Mouse (Mus musculus): ENCODE measurements at regions not wholly inside any gene's neighbourhood (a gene's known extent, or its start where the extent isn't known, plus 50 kb on each side); places are given as distances from the start of the nearest gene placed in this dataset.

DNA sequence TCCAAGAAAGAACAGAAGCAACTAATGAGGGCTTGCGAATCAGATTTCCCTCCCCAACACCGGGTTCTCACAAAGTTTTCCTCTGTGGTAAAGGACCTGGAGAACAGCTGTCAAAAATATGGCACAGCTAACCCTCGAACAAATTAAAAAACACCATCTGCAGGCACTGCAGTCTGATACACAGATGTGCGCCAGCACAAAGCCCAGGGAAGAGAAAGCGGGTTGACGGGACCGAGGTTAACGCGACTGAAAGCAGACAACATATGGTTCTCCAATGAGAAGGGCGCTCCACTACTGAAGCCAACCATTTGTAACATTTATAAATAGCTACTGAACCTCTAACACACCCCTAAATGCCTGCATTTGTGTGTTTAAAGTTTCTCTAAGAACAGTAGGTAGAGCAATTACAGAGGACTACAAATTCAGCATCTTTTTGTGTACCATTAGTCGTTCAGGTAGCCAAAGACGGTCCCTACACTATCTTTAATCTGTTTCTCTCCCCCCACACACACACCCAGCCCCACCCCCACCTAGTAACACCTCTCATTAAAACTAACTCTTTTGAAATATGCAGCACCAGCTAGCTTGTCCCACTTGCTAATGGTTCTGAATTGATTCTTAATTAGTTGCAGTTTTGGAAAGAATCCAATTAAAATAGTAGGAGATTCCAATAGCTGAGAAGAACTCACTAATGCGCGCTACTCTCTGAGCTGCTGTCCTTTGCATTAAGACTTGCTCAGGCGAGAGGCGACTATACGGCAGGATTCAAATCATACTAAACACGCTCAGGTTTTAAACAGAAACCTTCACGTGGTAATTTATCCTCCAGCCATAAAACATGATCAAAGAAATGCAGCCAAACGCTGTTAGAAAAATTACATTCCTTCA is 236.0 kb upstream of the Hnrnpa3 start:
- no peak for DNase-seq

DNA sequence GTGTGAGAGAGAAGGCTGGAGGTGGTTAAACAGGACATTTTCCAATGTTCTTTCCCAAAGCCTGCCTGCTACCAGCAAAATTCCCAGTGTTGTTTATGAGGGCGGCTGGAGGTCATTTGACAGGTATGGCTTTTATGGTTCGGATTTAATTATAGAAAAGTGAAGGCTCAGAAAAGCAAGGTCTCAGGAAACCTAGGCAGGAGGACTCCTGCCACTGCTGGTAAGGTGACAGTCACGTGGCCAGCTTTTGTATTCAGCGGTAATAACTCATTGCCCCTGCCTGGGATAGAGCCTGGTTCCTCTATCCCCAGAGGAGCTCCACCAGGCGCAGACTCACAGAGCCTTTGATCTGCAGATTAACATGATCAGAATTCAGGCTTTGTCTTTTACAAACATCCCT is 235.2 kb upstream of the Hnrnpa3 start:
- DNase-seq = no peak

DNA sequence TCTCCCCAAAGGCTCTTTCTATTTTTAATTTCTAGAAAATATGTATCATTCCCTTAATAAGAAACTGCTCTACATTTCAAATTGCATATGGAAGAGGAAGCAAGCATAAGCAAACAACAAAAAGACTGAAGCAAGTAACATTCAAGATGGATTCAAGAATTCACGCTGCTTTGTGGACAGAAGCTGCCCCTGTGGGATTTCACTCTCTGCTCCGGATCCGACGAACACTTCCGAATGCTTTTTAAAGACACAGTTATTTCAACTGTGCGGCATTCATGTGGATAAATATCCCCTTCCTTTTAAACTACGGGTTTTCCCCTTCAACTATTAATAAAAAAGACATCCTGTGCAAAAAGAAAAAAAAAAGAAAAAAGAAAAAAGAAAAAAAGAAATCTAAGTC is 234.7 kb upstream of the Hnrnpa3 start:
- DNase-seq = no peak

DNA sequence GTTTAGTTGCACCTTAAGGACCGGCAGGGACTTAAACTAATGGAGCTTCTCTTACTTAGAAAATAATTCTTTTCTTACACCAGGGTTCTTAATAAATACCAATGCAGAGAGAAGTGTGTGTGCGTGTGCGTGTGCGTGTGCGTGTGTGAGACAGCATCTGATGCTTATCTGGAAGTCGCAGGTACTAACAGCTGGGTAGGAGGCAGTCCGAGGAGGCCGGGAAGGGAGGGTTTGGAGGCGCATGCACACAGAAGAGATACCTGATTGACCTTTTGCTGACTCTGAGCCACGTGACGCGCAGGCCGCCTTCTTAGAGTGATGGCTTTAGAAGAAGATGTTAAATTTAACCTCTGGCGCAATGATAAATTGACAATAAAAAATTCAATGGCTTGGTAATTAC is 234.2 kb upstream of the Hnrnpa3 start:
- DNase-seq = no peak

DNA sequence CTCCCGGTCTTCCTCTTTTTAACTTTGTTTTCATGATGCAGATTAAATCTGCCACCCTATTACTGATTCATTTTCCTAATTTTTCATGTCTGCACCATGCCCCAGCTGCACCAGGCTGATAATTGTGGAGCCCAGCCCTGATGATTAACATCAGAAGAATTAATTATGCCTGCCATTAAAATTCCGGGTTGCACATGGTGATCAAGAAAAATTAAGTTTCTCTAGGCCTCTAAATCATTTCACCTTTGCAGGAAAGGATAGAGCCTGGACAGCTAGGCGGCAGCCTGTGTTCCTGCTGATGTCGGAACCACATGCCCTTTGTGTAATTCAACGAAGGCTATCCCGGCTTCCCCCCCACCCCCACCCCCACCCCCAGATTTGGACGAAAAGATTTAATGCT is 233.7 kb upstream of the Hnrnpa3 start:
- no peak for DNase-seq

DNA sequence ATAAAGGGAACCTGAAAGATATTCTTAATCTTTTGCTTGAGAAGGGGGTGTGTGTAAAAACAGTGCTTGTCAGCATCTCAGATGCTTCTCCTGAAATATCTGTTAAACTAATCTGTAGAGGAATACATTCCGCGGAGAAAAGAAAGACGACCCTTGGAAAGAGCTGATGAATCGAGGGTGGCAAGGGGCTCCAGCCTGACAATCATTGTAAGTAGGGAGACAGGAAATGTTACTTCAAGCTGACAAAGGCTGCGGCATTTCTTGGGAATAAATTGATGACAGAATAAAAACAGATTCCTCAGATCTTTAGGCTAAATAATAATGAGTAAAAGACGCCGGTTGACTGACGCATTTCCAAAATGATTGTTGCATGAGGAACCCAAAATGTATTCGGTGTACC is 233.3 kb upstream of the Hnrnpa3 start:
- DNase-seq = no peak

DNA sequence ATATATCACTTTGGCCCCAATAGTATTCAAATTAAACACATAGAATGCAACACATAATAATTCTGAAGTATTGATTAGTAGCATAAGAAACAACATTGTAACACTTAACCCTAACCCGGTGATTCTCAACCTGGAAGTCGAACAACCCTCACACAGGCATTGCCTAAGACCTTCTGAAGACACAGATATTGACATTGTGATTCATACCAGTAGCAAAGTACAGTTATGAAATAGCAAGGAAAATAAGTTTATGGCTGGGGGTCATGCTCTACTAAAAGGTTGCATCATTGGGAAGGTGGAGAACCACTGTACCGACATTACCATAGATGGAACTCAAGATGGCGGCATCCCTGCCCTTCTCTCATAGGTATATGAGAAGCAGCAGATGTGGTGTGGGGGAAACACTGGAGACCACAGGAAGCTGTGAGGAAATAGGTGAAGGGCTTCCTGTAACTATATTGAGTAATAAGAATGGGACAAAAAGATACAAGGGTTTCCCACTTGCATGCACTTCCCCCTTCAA is 231.1 kb upstream of the Hnrnpa3 start:
- no peak for DNase-seq

DNA sequence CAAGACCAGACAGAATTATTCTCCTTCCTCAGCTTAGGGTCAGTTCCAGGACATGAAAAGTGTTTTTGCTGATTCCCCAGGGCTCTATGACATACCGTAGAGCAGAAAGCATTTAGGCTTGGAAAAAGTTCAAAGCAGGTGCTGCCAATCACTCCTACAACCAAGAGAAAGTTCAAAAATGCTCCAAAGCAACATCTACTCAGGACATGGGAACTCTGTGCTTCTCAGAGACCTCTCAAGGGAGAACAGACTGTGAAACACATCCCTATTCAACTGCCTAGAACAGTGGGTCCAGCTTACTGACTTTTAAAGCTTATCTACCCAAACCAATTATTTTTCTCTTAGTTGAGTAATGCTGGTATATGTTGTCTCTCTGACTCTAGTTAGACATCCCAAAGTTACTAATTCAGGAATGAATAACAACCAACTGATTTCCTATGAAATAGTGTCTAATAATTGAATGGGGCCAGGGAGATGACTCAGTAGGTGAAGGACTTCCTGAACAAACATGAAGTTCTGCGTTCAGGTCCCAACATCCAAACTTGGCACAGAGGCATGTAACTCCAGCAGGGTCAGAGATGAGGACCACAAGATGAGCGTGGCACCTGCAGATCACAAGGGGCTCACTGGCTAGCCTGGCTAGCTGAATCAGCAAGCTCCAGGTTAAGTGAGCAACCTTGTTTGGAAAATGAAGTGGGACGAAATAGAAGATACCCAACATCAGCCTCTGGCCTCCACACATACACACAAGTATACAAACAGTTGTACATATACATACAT is 228.7 kb upstream of the Hnrnpa3 start:
- no peak for DNase-seq

DNA sequence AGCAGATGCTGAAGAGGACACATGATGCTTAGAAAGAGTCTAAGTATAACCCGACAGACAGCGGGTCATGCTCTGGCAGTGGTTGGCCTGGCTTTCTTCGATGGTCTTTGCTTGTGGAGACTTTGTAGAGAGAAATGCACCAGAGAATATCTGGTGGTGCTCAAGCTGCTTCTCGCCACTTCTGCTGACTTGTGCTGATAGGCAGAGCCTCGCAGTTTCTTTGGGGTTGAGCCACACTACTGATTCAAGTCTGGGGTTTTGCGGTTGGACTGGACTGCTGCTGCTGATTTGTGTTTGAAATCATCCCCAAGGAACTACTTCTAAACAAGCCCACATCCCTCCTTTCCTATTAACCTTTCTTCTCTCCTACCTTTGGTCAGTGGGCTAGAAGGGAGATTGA is 227.1 kb upstream of the Hnrnpa3 start:
- no peak for DNase-seq

DNA sequence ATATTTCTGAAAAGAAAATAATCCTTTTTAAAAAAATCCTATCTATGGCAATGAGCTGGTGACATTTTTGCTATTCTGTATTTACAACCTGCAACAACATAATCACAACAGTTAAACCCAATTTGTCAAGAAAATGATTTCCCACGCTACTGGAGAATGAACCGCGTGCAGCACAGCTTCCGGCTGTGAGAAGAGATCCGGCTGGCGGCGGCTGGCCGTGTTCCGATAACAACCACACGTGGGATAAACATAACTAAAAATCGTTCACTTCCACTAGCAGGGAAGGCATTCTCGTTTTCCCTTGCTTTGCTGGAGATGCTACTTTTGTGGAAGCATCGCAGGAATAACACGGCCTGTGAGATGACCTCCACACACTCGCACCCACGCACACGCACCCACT is 224.5 kb upstream of the Hnrnpa3 start:
- no peak for DNase-seq

DNA sequence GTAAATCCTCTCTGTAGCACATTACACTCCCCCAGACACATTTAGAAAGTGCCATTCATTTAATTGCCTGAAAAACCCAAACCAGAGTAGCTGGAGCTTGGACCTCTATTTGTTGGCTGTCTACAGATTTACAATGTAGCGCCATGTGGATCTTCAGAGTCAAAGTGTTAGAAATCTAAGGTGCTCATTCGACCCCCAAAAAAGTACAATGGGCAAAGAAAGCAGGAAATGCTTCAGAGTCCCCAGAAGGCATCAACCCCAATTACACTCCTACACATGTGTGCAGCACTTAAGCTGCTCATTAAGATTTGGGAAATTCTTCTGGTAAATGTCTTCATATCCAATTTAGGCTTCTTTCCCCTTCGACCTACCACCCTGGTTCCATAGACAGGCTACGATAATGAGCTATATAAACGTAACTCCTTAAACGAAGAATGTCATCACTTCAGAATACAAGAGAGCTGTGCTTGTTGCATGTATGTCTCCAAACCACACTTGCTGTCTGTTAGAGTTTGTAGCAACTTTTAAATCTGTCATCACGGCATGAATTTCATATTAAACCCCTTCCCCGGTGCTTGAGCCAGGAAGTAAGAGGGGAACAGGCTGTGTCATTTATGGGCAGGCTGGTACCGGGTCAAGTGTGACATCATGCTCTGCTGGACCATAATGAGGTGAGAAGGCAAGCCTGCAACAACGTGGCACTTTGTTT is 219.4 kb upstream of the Hnrnpa3 start:
- no peak for DNase-seq

DNA sequence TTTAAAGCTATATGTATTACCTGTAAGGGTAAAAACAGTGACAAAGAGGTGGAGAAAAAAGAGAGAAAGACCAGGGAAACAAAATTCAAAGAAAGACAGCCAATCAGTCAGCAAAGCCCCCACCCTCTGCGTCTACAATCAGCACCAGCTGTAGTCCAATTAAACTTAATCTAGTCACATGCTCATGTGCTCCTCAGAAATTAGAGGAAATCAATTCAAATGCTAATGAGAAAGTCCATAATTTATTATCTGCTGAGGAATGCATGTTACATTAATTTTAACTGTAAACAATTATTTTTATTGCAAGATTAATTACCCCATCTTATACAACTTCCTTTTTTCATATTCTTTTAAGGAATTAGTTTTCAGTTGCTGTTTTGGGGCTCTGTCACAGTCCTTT is 216.4 kb upstream of the Hnrnpa3 start:
- no peak for DNase-seq

DNA sequence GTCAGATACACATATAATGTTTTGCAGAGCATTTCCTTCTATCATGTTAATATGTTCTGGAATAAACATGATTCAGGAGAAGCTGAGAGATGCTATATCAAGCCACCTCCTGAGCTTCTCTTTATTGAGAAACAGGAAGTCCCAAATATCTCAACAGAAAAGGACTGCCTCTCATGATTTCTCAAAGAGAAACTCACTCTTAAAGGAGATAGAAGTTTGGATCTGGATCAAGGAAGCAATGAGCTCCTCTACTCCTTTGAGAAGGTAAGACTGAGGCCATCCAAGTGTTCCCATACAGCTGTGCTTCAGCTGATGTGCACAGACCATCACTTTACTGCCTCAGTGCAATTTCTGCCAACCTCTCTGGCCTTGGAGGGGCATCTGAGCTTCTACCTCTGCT is 213.9 kb upstream of the Hnrnpa3 start:
- no peak for DNase-seq

DNA sequence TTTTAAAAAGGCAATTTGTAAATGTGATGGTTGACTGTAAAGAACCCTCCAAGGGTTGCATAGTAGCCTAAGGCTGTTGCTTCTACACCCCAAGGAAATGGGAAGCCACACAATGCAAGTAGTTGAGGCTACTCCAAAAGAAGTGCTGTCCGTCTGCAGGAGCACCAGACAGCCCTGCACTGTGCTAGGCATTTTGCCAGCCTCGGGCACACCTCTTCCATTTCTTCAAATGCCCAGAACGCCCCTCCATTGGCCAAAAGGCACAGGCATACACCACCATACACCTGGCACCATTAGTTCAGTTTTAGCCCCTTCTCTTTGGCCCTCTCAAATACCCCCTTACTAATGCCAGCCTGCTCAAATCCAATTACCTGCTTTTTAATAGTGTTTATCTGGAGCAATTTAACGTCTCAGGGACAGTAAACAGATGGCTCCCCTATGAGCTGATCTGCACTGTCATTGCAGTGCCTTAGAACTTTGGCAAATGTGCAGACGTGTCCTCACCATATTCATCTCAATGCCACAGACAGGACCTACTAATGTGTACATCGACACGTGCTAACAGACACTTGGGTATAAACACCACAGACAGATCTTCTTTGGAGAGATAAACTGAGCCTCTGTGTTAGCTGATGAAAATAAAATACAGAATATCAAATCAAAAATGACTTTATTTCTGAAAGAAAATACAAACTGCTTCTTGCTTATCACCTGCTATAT is 211.9 kb upstream of the Hnrnpa3 start:
- no peak for DNase-seq

DNA sequence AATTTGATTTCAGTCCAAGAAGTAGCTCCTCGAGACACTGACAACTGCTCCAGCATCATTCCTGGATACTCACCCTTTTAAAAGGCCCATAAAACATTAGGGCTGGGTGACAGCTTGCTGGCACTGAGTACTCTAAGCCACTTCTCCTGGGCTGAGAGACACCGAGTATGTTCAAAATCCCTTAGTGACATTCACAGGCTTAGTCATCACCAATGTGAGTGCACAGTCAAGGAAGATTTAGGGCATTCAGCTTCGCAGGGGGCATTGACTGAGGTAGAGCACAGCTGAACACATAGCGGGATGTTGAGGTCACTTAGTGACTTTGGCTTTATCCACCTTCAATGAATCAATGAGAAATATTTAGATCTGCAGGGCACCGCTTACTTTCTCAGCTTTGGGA is 210.8 kb upstream of the Hnrnpa3 start:
- no peak for DNase-seq

DNA sequence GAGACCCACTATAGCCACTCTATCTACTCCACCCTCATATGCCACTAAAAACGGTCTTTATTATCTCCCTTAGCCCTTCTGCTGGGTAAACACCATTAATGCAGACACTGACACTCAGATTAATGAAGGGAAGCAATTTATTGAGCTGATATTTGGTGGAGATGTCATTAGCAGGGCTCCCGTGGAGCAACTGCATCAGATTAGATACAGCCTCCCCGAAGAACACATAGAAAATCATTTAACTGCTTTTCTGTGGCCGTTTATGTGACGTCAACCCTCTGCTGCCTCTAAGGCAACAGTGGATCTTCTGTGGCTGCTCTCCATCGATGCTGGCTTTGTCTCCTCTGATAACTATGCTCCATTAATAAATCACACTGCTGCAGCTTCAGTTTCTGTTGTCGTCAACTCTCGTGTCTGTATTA is 207.2 kb upstream of the Hnrnpa3 start:
- no peak for DNase-seq

DNA sequence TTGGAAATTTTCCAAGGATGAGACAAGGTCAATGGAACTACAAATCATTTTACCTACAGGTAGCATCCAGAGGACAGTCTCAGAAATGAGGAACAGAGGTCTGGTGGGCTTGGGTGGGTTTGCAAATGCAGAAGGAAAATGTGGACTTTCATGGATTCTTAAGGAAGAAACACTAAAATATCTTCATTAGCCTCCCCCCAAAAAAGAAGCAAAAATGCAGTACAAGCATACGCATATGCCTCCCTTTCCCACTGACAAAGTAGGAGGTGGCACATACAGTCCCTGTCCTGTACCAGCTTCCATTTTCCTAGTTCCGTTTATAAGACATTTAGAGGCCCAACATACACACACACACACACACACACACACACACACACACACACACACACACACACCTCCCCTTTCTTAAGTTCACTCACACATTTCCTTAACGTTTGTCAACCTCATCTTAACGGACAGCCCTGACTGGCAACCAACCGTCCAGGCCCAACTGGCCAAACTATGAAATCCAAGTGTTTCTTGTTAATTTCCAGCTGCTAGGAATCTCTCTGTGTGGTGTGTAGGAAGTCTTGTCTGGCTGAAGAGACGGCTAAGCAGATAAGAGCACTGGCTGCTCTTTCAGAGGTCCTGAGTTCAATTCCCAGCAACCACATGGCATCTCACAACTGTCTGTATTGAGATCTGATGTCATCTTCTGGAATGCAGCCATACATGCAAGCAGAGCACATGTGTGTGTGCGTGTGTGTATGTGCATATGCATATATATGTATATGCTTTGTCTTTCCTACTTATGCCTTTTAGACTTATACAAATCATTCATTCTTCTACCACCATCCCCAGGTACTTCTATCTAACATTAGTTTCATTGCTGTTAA is 206.6 kb upstream of the Hnrnpa3 start:
- no peak for DNase-seq

DNA sequence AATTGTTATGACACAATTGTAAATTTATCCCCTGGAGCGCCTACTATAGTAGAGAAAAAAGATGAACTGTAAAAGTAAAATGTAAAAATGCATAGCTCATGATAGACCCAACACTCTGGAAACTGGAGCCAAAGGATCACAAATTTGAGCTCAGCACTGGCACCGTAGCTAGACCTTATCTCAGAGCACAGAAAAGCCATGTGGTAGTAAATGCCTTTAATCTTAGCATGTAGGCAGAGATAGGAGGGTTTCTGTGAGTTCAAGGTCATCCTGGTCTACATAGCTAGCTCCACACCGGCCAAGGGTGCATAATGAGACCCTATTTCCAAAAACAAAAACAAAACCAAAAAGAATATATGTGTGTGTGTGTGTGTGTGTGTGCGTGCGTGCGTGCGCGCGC is 203.6 kb upstream of the Hnrnpa3 start:
- no peak for DNase-seq

DNA sequence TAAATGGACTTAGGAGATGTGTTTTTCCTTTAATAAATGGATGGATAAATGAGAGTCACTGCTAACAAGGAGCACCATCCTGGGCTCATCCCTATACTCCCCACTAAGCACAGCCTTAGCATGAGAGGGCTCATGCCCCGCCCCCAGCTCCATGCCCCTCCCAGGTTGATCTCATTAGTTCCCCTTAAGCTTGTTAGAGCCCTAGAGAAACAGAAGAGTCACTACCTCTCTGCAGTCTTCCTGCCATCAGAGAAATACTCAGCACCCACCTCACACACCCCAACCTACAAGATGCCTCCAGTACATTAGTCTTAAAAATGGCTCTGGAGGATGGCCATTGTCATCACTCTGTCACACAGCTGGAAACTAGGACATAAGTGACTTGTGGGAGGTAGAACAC is 202.8 kb upstream of the Hnrnpa3 start:
- no peak for DNase-seq

DNA sequence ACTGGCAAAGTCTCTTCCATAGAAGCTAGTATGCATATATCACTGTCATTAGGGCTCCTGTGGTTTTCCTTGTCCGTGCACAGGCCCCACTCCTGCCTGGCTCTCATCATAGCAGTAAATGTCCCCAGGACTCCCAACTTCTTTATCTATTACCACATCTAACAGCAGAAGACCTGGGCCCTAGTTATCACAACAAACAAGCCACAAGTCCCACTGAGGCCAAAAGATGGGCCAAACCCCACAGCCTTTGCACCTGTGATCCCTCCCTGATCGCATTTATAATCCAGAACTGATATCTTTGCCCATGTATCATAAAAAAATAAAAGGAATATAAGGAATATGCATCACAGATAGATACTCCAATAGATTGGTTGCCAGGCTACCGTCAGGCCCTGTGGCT is 201.6 kb upstream of the Hnrnpa3 start:
- DNase-seq = no peak

DNA sequence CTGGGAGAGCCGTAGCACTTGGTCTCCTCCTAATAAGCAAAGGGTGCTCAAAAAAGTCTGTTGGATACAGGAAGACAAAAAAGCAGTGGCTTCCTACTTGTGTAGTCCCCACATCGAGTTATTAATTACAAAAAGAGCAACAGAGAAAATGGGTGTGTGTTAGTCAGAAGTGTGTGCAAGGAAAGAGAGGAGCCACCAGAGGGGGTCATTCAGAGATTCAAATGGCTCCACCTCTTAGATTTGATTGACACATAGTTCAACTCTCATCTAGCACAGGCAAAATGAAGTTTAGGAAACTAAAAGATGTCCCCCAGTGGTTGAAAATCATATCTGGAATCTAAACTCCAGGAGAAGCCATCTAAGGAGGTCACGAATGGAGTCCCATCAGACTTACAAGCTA is 200.2 kb upstream of the Hnrnpa3 start:
- DNase-seq = no peak

DNA sequence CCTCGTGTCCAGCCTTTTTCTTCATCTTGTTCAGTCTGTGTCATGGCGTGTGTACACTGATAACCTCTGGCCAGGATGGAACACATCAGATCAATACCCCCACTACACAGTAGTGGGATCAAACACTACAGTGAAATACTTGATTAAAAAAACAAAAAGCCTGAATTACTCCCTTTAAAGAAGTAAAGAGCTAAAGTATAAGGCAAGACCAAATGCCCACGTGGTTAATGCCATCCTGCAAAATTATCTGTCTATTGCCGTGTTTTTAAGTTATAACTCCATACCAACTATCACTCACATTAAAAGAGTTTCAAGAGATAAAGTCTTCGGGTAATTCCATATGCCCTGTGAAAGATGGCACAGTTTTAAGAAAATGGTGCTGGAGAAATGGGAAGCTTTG is 198.6 kb upstream of the Hnrnpa3 start:
- DNase-seq = no peak

Measured in kidney, postnatal 36 days (tissue).